Mouse (Mus musculus) monocyte, adult 2 months (primary cell): ENCODE results near the gene Tpmt.
A peak's percentile ranks its signal among the peaks of the same experiment; 100 is the strongest.

Source experiments
- DNase-seq, 2 experiments: peaks; one replicate each; pipeline ENCODE4 v3.0.0; 2022; ENCODE audit warnings: low spot score in 2 of 2, low read depth in 1 of 2

Tpmt gene

DNA sequence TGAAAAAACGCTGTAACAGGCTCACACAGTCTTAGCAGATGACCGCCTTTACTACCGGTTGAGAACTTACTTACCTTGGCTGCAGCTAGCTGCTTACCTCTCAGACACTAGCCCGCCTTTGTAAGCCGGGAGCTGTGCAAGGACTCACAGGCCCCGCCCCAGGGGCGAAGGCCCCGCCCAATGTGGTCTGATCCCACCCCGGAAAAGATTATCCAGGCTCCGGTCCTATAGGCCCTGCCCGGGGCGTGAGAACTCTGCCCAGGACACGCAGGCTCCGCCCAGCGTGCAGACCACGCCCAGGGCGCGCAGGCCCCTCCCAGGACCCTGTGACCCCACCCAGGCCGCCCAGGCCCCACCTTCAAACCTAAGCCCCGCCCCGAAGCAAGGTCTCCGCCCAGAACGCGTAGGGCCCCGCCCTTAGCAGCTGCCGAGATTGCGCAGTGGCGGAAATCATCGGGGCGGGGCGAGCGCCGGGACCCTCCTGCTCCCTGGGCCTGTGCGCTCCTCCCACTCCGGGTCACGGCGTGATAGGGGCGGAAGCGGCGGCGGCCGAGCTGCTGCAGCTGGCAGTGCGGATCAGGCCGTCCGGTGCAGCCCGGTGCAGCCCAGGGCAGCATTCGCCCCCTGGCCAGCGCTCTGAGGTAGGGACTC lies 1.4 kb downstream of the Tpmt start, which contains the start of gene Kdm1b:
TSS of gene Kdm1b (plus strand) at position 470 of the 651 bp plus-strand sequence.
- DNase-seq, result peak; percentile 98 to 99

GRCm38 (mm10) chr13:47042024-47042633 lies 2.4 kb downstream of the Tpmt start:
- no peak for DNase-seq

DNA sequence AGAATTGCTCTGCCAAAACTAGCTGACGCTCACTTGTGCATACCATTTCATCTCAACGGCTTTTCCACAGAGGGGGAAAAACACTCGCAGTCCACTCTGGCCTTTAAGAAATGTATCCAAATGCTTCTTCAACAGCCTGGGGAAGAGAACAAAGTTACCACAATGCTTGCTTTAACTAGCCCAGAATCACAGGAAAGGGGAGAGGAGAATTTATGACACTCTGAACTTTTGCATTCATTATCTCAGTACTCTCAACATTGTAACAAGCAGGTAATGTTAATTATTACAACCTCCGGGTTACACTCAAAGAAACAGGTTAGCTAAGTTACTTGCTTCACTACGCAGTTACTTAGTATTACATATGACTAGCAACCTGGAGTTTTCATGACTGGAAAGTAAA lies 4.5 kb downstream of the Tpmt start:
- no peak for DNase-seq

- DNase-seq, result no peak
These were observed 6.6 kb downstream of the Tpmt start for GRCm38 (mm10) chr13:47037946-47038345.

GRCm38 (mm10) chr13:47033602-47034001 lies 10.9 kb downstream of the Tpmt start:
- no peak for DNase-seq

GRCm38 (mm10) chr13:47030376-47031107 lies 14.0 kb downstream of the Tpmt start:
- DNase-seq, result no peak

- no peak for DNase-seq
These were observed 23.7 kb downstream of the Tpmt start for GRCm38 (mm10) chr13:47020798-47021197.

DNA sequence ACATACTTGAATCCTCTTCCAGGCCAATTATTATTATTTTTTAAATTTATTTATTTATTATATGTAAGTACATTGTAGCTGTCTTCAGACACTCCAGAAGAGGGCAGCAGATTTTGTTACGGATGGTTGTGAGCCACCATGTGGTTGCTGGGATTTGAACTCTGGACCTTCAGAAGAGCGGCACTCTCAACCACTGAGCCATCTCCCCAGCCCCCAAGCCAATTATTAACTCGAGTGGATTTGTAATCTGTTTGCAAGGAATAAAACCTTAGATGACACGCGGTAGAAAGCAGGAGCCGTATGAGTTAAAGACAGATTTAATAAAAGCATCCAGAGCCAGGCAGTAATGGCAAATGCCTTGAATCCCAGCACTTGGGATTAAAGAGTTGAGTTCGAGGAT lies 24.8 kb downstream of the Tpmt start:
- no peak for DNase-seq

- no peak for DNase-seq
These were observed 27.3 kb downstream of the Tpmt start for GRCm38 (mm10) chr13:47017259-47017658.

DNA sequence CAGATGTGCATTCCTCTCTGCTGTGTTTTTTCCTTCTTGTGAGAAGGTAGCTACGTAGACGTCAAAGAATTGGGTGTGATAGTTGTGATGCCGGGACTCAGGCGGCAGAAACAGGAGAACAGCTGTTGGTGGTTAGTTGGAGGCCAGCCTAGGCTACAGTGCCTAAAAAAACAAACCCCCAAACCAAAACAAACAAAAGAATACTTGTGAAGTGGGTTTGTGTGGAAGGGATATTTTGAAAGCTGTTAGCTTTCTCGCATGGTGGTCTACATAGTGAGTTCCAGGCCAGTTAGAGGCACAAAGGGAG lies 29.4 kb downstream of the Tpmt start:
- DNase-seq, result no peak

DNA sequence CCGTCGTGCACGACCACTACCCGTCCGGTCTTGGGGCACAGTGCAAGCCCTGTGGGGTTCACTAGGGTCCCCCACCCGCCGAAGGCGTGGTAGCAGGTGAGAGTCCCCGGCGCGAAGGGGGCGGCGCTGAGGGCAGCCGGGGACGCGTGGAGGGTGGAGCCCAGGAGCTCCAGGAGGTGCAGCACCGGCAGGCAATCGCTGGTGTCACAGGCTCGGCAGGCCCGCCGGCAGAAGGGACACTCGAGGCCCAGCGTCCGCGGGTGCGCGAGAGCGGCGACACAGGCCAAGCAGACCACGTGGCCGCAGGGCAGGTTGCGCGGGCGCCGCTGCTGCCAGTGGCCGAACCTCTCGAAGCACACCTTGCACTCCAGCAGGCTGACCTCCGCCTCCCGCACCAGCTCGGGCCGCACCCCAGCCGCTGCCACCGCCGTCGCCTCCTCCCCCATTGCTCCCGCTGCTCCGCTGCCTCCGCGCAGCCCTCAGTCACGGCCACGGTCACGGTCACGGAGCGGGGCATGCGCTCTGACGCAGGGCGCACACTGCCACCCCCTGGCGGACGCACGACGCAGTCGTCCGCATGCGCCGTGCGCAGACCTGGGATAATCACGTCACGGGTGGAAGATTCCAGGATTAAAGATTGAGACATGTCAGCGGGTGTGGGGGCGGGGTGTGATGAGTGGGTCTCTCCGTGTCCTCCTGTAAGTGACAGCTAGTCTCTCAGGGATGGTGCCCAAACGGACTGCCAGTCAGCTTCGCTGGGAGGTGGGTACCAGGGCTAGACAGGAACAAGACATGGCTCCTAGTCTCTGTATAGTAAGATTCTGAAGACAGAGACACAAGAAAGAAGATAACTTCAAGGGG lies 30.0 kb downstream of the Tpmt start, which contains the start of gene Nhlrc1:
TSS of gene Nhlrc1 (minus strand) at position 517 of the 861 bp plus-strand sequence.
- peak; percentile 17 to 63 for DNase-seq

DNA sequence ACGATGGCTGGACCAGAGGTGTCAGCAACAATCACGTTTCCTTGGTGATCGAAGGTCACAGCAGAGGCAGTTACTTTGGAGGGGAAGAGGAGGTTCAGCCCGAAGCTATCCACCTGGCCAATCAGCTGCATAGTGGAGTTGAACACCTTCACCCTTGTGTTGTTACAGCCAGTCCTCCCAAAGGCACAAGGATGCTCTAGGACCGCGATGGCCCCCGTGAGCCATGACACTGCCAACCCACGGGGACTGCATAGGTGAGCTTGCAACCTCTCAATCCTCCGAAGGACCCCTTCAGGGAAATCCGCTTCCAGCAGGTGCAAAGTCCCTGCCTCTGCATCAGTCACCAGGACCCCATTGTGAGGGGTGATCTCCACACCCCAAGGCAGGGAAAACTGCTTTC lies 30.8 kb downstream of the Tpmt start:
- DNase-seq, result no peak

- DNase-seq, result no peak
These were observed 42.9 kb downstream of the Tpmt start for GRCm38 (mm10) chr13:47001590-47001989.

- no peak for DNase-seq
These were observed 45.0 kb downstream of the Tpmt start for GRCm38 (mm10) chr13:46999498-46999897.

DNA sequence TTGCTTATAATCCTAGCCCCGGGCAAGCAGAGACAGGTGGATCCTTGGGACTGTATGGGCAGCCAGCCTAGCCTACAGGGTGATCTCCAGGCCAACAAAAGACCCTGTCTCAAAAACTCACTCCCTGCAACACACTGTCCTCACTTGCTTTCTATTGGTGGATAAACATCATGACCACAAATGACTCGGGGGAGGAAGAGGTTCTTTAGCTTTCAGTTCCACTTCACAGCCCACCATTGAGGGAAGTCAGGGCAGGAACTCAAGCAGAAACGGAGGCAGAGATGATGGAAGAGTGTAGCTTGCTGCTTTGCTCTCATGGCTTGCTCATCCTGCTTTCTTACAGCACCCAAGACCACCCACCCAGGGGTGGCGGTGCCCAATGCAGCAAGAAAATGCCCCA lies 47.2 kb downstream of the Tpmt start:
- DNase-seq, result no peak

DNA sequence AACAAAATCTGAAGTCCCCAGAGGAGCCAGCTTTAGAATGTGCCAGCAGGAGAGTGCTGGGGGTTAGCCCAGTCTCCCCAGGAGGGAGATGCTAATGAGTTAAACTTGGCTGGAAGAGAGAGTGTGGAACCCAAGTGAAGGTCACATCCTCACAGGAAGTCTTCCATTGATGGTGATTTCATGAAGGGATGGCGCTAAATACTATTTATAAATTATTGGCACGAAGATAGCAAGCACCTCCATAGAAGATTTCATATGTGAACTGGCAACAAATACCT lies 51.3 kb downstream of the Tpmt start:
- DNase-seq, result no peak

- DNase-seq, result no peak
These were observed 51.8 kb downstream of the Tpmt start for GRCm38 (mm10) chr13:46992516-46993273.

- no peak for DNase-seq
These were observed 54.0 kb downstream of the Tpmt start for GRCm38 (mm10) chr13:46990376-46991011.

GRCm38 (mm10) chr13:46987941-46988340 lies 56.6 kb downstream of the Tpmt start:
- DNase-seq, result no peak

- DNase-seq, result no peak
These were observed 58.3 kb downstream of the Tpmt start for GRCm38 (mm10) chr13:46986208-46986607.
